Mouse (Mus musculus): ENCODE measurements around the gene Abce1.
"Not testable (repeated sequence)": the region's sequence is repeated elsewhere in the genome, so short reads cannot be mapped to it uniquely, and the experiment has no call there.

The Abce1 gene

GRCm38 (mm10) chr8:79711064-79711961, at the start of gene Abce1, which contains the start of gene Anapc10:
Gene Abce1, minus strand, starts transcription at chr8:79711740.
Gene Anapc10, plus strand, starts transcription at chr8:79711820.
- DNase-seq = peak; percentile 98

GRCm38 (mm10) chr8:79750305-79750704, 38.8 kb upstream of the Abce1 start:
- DNase-seq = peak; percentile 7

- DNase-seq = no peak
Observed at GRCm38 (mm10) chr8:79748591-79748990, 37.1 kb upstream of the Abce1 start.

- no peak for DNase-seq
Observed at GRCm38 (mm10) chr8:79748171-79748570, 36.6 kb upstream of the Abce1 start.

GRCm38 (mm10) chr8:79734304-79734703, 22.8 kb upstream of the Abce1 start:
- peak; percentile 31 for DNase-seq

- no peak for DNase-seq
Observed at GRCm38 (mm10) chr8:79727900-79728299, 16.4 kb upstream of the Abce1 start.

GRCm38 (mm10) chr8:79724589-79724988, 13.0 kb upstream of the Abce1 start:
- no peak for DNase-seq

GRCm38 (mm10) chr8:79723308-79723707, 11.8 kb upstream of the Abce1 start:
- no peak for DNase-seq

GRCm38 (mm10) chr8:79721537-79721936, 10.0 kb upstream of the Abce1 start:
- no peak for DNase-seq

- no peak for DNase-seq
Observed at GRCm38 (mm10) chr8:79712676-79713075, 1.1 kb upstream of the Abce1 start.

GRCm38 (mm10) chr8:79706687-79707086, 4.9 kb downstream of the Abce1 start:
- DNase-seq = no peak

- DNase-seq = no peak
Observed at GRCm38 (mm10) chr8:79692531-79692930, 19.0 kb downstream of the Abce1 start.

- DNase-seq = not testable (repeated sequence)
Observed at GRCm38 (mm10) chr8:79685927-79686326, 25.6 kb downstream of the Abce1 start.

GRCm38 (mm10) chr8:79680965-79681364, 30.6 kb downstream of the Abce1 start:
- DNase-seq = no peak

GRCm38 (mm10) chr8:79680555-79680954, 31.0 kb downstream of the Abce1 start:
- DNase-seq = peak; percentile 10

GRCm38 (mm10) chr8:79680083-79680482, 31.5 kb downstream of the Abce1 start:
- not testable (repeated sequence) for DNase-seq

GRCm38 (mm10) chr8:79679005-79679404, 32.5 kb downstream of the Abce1 start:
- no peak for DNase-seq

GRCm38 (mm10) chr8:79676461-79676860, 35.1 kb downstream of the Abce1 start:
- no peak for DNase-seq

- DNase-seq = not testable (repeated sequence)
Observed at GRCm38 (mm10) chr8:79658715-79659114, 52.8 kb downstream of the Abce1 start.

GRCm38 (mm10) chr8:79653736-79654135, 57.8 kb downstream of the Abce1 start:
- DNase-seq = no peak

GRCm38 (mm10) chr8:79650158-79650814, 61.3 kb downstream of the Abce1 start:
- no peak for DNase-seq

- no peak for DNase-seq
Observed at GRCm38 (mm10) chr8:79649569-79649968, 62.0 kb downstream of the Abce1 start.

GRCm38 (mm10) chr8:79641119-79641518, 70.4 kb downstream of the Abce1 start:
- no peak for DNase-seq
